Mouse (Mus musculus) lung, adult 2 months (tissue): ENCODE measurements at regions not wholly inside any gene's neighbourhood (a gene's known extent, or its start where the extent isn't known, plus 50 kb on each side); places are given as distances from the start of the nearest gene placed in this dataset.

Experiments used
- DNase-seq: peaks from one replicate; pipeline ENCODE4 v3.0.0; 2022
- H3K4me1 ChIP-seq: fragments of 200-500 bp; 2 replicates; pipeline ENCODE4 v1.6.1; 2011; ENCODE audit warnings: low read length; ENCODE audit not compliant: control insufficient read depth, insufficient read depth
- H3K4me3 ChIP-seq: fragments of 200-500 bp; replicated peaks from 2 replicates; pipeline ENCODE3; 2011; ENCODE audit warnings: low read depth, mild to moderate bottlenecking, control low read depth, low read length; ENCODE audit errors: extremely low read depth
- CTCF ChIP-seq: fragments of 200-500 bp; IDR thresholded peaks from 2 replicates; pipeline ENCODE4 v1.5.1; 2011; ENCODE audit warnings: mild to moderate bottlenecking, low read length, control low read depth; ENCODE audit not compliant: insufficient read depth
- POLR2A ChIP-seq: fragments of 200-500 bp; IDR thresholded peaks from 2 replicates; pipeline ENCODE4 v1.6.1; 2011; ENCODE audit warnings: low read depth, mild to moderate bottlenecking, control low read depth, low read length, borderline replicate concordance; ENCODE audit errors: extremely low read depth
- WGBS: fragments of 180-500 bp; shearing (Covaris S2); methylation state at CpG from one replicate; pipeline ENCODE4 v1.1.7; 2018; 5-methylcytosine and 5-hydroxymethylcytosine counted together

DNA sequence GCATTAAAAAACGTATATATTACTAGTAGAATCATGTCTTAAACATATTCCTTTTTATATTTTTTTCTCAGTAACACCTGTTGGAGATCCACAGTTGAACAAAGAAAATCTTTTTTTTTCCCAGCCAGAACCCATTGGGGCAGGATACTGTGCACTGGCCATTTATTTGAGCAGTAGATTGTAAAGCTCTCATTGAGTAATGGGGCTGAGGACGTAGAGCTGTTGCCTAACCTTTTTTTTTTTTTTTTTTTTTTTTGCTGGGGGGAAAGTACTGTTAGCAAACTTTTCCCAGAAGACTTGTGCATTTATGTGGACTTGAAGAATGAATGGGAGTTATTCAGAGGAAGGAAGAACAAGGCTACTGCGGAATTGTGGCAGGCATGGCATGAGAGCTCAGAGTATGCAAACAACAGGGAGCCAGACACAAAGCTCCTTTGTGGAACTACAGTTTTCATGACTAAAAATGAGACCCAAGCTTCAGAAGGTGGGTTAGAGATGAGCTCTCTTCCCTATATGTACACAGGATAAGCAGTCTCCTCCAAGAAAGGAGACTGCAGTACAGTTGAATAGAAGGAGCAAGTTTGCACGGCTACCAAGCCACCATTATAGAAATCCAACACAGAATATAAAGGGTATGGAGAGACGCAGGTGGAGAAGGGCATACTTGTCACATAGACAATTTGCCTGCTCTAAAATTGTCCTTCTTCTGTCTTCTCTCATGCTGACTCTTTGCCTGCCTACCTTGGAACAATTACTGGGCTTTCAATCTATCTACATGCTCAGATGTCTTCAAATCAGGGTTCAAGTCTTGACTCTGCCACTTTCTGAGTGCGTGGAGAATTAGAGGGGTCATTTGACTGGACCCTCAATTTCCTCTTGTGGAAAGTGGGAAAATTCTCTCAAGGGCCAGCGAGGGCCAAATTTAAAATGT lies 100.7 kb upstream of the Hs3st1 start:
- 69% methylated on average over 7 of the region's 7 CpGs for WGBS
- TF ChIP-seq POLR2A: no peak
- TF ChIP-seq CTCF: no peak
- DNase-seq: no peak
- no peak overlapping the region for H3K4me3 ChIP-seq
- H3K4me1 ChIP-seq: no peaks in the 10 kb centered on the region

DNA sequence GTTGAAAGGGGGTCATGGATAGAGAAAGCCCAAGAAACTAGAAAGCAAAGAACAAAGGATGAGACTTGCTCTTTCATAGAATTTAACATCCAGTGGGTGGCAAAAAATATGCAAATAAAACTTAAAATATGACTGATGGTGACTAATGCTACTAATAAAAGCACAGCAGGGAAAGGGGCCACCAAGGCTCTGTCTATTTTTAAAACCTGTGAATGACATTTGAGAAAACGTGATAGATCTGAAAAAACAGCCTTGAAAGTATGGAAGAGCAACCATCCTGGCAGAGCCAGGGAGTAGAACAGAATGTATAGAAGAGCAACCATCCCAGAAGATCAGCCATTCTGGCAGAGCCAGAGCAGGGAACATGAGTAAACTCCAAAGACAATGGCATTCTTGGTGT lies 91.9 kb upstream of the Hs3st1 start:
- Histone ChIP-seq H3K4me3 (no peak overlapping the region), H3K4me1 (no peaks in the 10 kb centered on the region)
- WGBS: 29% methylated on average over 1 of the region's 1 CpGs
- DNase-seq: no peak
- TF ChIP-seq CTCF: no peak
- TF ChIP-seq POLR2A: no peak

DNA sequence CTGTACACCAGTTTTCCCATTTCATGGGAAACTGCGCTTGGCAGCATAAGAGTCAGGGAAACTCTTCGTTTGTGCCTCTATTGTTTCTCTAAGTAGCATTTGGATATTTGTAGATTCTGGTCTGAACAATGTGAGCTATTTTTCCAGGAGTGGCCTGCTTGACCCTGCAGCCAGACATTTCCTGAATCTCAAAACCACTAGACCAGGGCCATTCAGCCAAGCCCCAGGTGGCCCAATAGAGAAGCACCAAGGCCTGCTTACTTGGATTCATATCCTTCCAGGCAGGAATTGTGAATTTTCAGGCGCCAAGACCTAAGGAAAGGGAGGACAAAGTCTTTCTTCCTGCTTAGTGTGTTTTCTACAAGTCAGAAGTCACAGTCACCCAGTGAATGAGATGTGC lies 85.9 kb upstream of the Hs3st1 start:
- WGBS: 48% methylated on average over 3 of the region's 3 CpGs
- Histone ChIP-seq H3K4me3 (no peak overlapping the region), H3K4me1 (peaks cover 2% of the 10 kb centered on the region; the same call in 1 of the 2 replicates)
- no peak for TF ChIP-seq POLR2A
- TF ChIP-seq CTCF: no peak
- DNase-seq: no peak

DNA sequence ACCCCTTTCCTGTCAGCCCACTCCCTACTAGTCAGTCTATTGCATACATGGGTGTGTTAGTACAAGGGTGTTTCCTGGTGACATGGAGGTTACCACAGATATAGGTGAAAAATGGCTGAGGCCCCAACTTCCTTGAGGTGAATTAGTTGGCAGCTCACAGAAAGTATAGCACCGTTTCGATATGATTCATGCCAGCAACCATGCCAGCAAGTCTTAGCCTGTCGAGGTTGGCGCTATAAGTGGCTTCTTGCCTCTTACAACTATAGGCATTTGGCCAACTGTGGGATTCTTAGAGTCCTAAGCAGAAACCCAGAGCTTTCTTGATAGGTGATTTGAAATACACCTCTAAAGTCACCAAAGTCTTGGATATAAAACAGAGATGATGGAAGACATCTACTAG lies 85.3 kb upstream of the Hs3st1 start:
- no peak for TF ChIP-seq CTCF
- no peak for TF ChIP-seq POLR2A
- 64% methylated on average over 4 of the region's 4 CpGs for WGBS
- H3K4me3 ChIP-seq: no peak overlapping the region
- peaks cover 2% of the 10 kb centered on the region; the same call in 1 of the 2 replicates for H3K4me1 ChIP-seq
- no peak for DNase-seq

DNA sequence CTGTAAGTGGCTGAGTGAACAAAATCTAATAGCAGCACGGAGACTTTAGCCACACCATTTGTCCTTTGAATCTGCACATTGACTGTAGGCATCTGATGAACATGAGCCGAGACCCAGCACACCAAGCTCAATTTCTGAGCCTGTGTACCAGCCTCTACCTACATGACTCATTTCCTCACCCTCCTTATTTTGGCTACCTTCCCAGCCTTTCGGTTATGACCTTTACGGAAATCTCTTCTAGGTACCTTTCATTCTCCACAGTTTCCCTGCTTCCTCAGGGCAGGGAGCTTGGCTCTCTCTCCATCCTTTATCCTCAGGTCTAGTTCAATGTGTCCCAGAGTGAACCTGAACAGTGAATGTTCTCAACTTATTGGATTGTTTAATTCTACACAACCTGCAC lies 77.3 kb upstream of the Hs3st1 start:
- TF ChIP-seq POLR2A (no peak), CTCF (no peak)
- Histone ChIP-seq H3K4me3 (no peak overlapping the region), H3K4me1 (no peaks in the 10 kb centered on the region)
- WGBS: 48% methylated on average over 4 of the region's 4 CpGs
- no peak for DNase-seq

DNA sequence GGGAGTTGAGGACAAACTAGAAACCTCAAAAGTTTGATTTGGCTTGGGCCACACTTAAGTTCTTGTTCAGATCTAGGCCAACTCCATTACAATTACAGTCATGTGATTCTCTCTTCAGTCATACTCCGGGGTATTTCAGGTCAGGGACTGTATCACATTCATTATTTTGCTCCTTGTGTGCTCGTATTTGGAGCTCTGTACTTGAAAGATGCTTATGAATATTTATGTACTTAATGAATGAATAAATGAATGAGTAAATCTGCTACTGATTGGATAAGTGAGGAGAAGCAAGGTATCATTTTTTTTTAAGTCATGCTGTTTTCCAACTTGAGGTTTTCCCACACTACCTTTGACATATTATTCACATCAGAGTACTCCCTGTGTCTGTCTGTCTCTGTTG lies 69.4 kb upstream of the Hs3st1 start:
- TF ChIP-seq CTCF (no peak), POLR2A (no peak)
- 69% methylated on average over 2 of the region's 2 CpGs for WGBS
- no peak overlapping the region for H3K4me3 ChIP-seq
- no peak for DNase-seq
- no peaks in the 10 kb centered on the region for H3K4me1 ChIP-seq

DNA sequence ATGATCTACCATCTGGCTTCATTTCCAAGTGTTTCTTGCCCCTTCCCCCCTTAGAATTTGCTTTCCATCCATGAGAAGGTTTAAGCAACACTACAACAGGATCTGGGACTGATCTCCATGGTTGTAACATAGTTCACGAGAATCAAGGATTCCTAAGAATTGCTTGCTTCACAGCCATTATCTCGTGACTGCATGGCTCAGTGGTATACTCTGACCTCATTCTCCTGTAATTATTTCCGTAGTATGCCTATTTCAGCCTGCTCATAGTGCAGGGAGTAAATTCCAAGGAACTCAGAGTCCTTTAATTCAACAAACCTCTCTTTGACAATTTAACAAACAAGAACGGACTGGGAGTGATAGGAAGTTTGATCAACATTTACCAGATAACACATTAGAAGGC lies 51.4 kb upstream of the Hs3st1 start:
- no peak for DNase-seq
- Histone ChIP-seq H3K4me1 (no peaks in the 10 kb centered on the region), H3K4me3 (no peak overlapping the region)
- TF ChIP-seq POLR2A: no peak
- no peak for TF ChIP-seq CTCF
- WGBS: 69% methylated on average over 4 of the region's 4 CpGs
